Mouse (Mus musculus): ENCODE results near the gene Obox7. TPM values are rescaled to one million over a fixed set of nuclear protein-coding genes. Genes with fewer than 3 reads are reported as not detected.
"Not testable (repeated sequence)": the region's sequence is repeated elsewhere in the genome, so short reads cannot be mapped to it uniquely, and the experiment has no call there.

The Obox7 gene
- not detected for total RNA-seq (2022)

- DNase-seq (ENCODE audit: low spot score in 2 of 2) = not testable (repeated sequence)
Observed at GRCm38 (mm10) chr7:14659196-14659595, at the start of gene Obox7. Obox7 (plus strand) TSS chr7:14659496.

GRCm38 (mm10) chr7:14622556-14623542, 36.4 kb upstream of the Obox7 start:
- not testable (repeated sequence) for DNase-seq (ENCODE audit: low spot score in 2 of 2)

Other genes starting within 250 kb of the Obox7 start
- gene Sult2a8, start 212.7 kb upstream of the Obox7 start, total RNA-seq (2022) = under 1 TPM in 1 of 4 experiments, not detected in 3; 0.19 TPM
- not detected for gene Sult2a7, start 165.3 kb upstream of the Obox7 start, total RNA-seq (2022)
- gene Vmn1r90, start 96.0 kb upstream of the Obox7 start, total RNA-seq (2022) = not detected